ENCODE assay signal across 15 mouse cellular contexts in genomic region chr19:37851590-37852038, GRCm38 (mm10).
DNase-seq lines count a peak whose midpoint lies in the region; ATAC-seq and TF ChIP-seq lines count a peak whose summit lies in the region.
"Had no signal": no experiment of that assay in that cellular context is flagged by ENCODE, and none has a peak within 500 bp of the region (broad histone marks: within the 10 kb centered on the region; RNA-seq: fewer than 3 reads in every experiment).

No protein-coding gene starts in this region.

- H3K9me3 ChIP-seq in forebrain, embryonic 14.5 days (replicated peaks; ENCODE audit: control insufficient read depth, low read length) = no peaks in the 10 kb centered on the region
- H3K9me3 ChIP-seq in forebrain, embryonic 12.5 days = no peaks in the 10 kb centered on the region
- H3K9me3 ChIP-seq in midbrain, embryonic 14.5 days (ENCODE audit: control insufficient read depth, low read length) = no peaks in the 10 kb centered on the region
- H3K9me3 ChIP-seq in midbrain, embryonic 15.5 days = no peaks in the 10 kb centered on the region
- H3K9me3 ChIP-seq in limb, embryonic 14.5 days (ENCODE audit: control insufficient read depth, low read length) = no peaks in the 10 kb centered on the region
- no peaks in the 10 kb centered on the region for H3K9me3 ChIP-seq in stomach, postnatal 0 days (ENCODE audit: control insufficient read depth, low read length)
- H3K9me3 ChIP-seq: forebrain, embryonic 10.5 days; heart, embryonic 12.5 days; hindbrain, embryonic 10.5 days had no signal

- no peak overlapping the region for H3K27ac ChIP-seq in forebrain, embryonic 14.5 days (ENCODE audit: low read depth, low read length)
- no peak overlapping the region for H3K27ac ChIP-seq in forebrain, embryonic 12.5 days
- H3K27ac ChIP-seq in midbrain, embryonic 14.5 days (replicated peaks; ENCODE audit: low read depth, low read length) = no peak overlapping the region
- no peak overlapping the region for H3K27ac ChIP-seq in midbrain, embryonic 15.5 days
- H3K27ac ChIP-seq in limb, embryonic 14.5 days (replicated peaks; ENCODE audit: low read depth, low read length) = peak overlapping the region; percentile 48; the same call in 1 of the 2 replicates
- H3K27ac ChIP-seq in stomach, postnatal 0 days (replicated peaks) = no peak overlapping the region
- H3K27ac ChIP-seq: forebrain, embryonic 10.5 days; hindbrain, embryonic 10.5 days; macrophage had no signal

- TF ChIP-seq POLR2A in limb, embryonic 14.5 days (IDR thresholded peaks at IDR 0.05; ENCODE audit: borderline replicate concordance, extremely low read depth, insufficient read depth, insufficient read length) = no peak

- ATAC-seq in forebrain, embryonic 14.5 days = no peak
- ATAC-seq in forebrain, embryonic 12.5 days (ENCODE audit: low FRiP score) = no peak
- no peak for ATAC-seq in midbrain, embryonic 14.5 days (ENCODE audit: low FRiP score, low TSS enrichment)
- ATAC-seq in midbrain, embryonic 15.5 days (replicated peaks) = no peak
- ATAC-seq in limb, embryonic 14.5 days (ENCODE audit: low FRiP score, low read depth) = peak; percentile 79
- ATAC-seq in stomach, postnatal 0 days (ENCODE audit: low FRiP score, low TSS enrichment) = peak; percentile 53

- no peak overlapping the region for H3K9ac ChIP-seq in forebrain, embryonic 14.5 days (ENCODE audit: low read length)
- H3K9ac ChIP-seq in forebrain, embryonic 12.5 days = no peak overlapping the region
- no peak overlapping the region for H3K9ac ChIP-seq in midbrain, embryonic 14.5 days (replicated peaks; ENCODE audit: low read length)
- no peak overlapping the region for H3K9ac ChIP-seq in midbrain, embryonic 15.5 days
- H3K9ac ChIP-seq in limb, embryonic 14.5 days (ENCODE audit: low read depth, low read length, severe bottlenecking) = no peak overlapping the region
- H3K9ac ChIP-seq in stomach, postnatal 0 days (ENCODE audit: low read length) = no peak overlapping the region
- H3K9ac ChIP-seq: heart, embryonic 12.5 days had no signal

- no peak overlapping the region for H3K4me3 ChIP-seq in forebrain, embryonic 14.5 days (ENCODE audit: low read depth, low read length)
- no peak overlapping the region for H3K4me3 ChIP-seq in forebrain, embryonic 12.5 days (replicated peaks)
- H3K4me3 ChIP-seq in midbrain, embryonic 14.5 days (replicated peaks; ENCODE audit: low read depth, low read length) = no peak overlapping the region
- no peak overlapping the region for H3K4me3 ChIP-seq in midbrain, embryonic 15.5 days
- no peak overlapping the region for H3K4me3 ChIP-seq in limb, embryonic 14.5 days (replicated peaks; ENCODE audit: low read length)
- H3K4me3 ChIP-seq in stomach, postnatal 0 days (ENCODE audit: low read depth, low read length) = no peak overlapping the region
- H3K4me3 ChIP-seq: forebrain, embryonic 10.5 days; heart, embryonic 12.5 days; hindbrain, embryonic 10.5 days had no signal

- TF ChIP-seq CTCF in stomach, postnatal 0 days (IDR thresholded peaks at IDR 0.05; ENCODE audit: low read depth) = no peak

- no peaks in the 10 kb centered on the region for H3K27me3 ChIP-seq in forebrain, embryonic 14.5 days (replicated peaks; ENCODE audit: control insufficient read depth, insufficient read depth, low read length)
- H3K27me3 ChIP-seq in forebrain, embryonic 12.5 days = no peaks in the 10 kb centered on the region
- H3K27me3 ChIP-seq in midbrain, embryonic 14.5 days (ENCODE audit: control insufficient read depth, insufficient read depth, low read length) = no peaks in the 10 kb centered on the region
- H3K27me3 ChIP-seq in midbrain, embryonic 15.5 days (replicated peaks) = no peaks in the 10 kb centered on the region
- no peaks in the 10 kb centered on the region for H3K27me3 ChIP-seq in limb, embryonic 14.5 days (ENCODE audit: control insufficient read depth, insufficient read depth, low read length)
- no peaks in the 10 kb centered on the region for H3K27me3 ChIP-seq in stomach, postnatal 0 days (ENCODE audit: control insufficient read depth, insufficient read depth, low read length)
- H3K27me3 ChIP-seq: heart, embryonic 12.5 days had no signal

- H3K4me2 ChIP-seq in forebrain, embryonic 14.5 days (ENCODE audit: low read length) = no peak overlapping the region
- H3K4me2 ChIP-seq in forebrain, embryonic 12.5 days = no peak overlapping the region
- no peak overlapping the region for H3K4me2 ChIP-seq in midbrain, embryonic 14.5 days (ENCODE audit: low read length)
- H3K4me2 ChIP-seq in midbrain, embryonic 15.5 days = no peak overlapping the region
- no peak overlapping the region for H3K4me2 ChIP-seq in limb, embryonic 14.5 days (replicated peaks; ENCODE audit: low read depth, low read length, severe bottlenecking)
- H3K4me2 ChIP-seq in stomach, postnatal 0 days (replicated peaks; ENCODE audit: low read depth) = no peak overlapping the region
- H3K4me2 ChIP-seq: heart, embryonic 12.5 days had no signal

- no peaks in the 10 kb centered on the region for H3K4me1 ChIP-seq in forebrain, embryonic 14.5 days (ENCODE audit: control insufficient read depth, insufficient read depth, low read length)
- H3K4me1 ChIP-seq in forebrain, embryonic 12.5 days = no peaks in the 10 kb centered on the region
- no peaks in the 10 kb centered on the region for H3K4me1 ChIP-seq in midbrain, embryonic 14.5 days (ENCODE audit: control insufficient read depth, insufficient read depth, low read length)
- H3K4me1 ChIP-seq in midbrain, embryonic 15.5 days = no peaks in the 10 kb centered on the region
- H3K4me1 ChIP-seq in limb, embryonic 14.5 days (ENCODE audit: control insufficient read depth, insufficient read depth, low read length) = peaks cover 10% of the 10 kb centered on the region
- no peaks in the 10 kb centered on the region for H3K4me1 ChIP-seq in stomach, postnatal 0 days (replicated peaks; ENCODE audit: control insufficient read depth, insufficient read depth)
- H3K4me1 ChIP-seq: forebrain, embryonic 10.5 days; heart, embryonic 12.5 days; hindbrain, embryonic 10.5 days had no signal

- no peak for TF ChIP-seq EP300 in stomach, postnatal 0 days (optimal IDR thresholded peaks at IDR 0.05)

- peak; percentile 25 for DNase-seq in forebrain, embryonic 14.5 days (ENCODE audit: low spot score)
- peak; percentile 4 for DNase-seq in midbrain, embryonic 14.5 days
- DNase-seq in limb, embryonic 14.5 days (ENCODE audit: low spot score) = peak; percentile 43
- DNase-seq in stomach, postnatal 0 days (ENCODE audit: low spot score) = no peak
- DNase-seq in cerebellum, adult 18-20 months = no peak
- DNase-seq in adrenal gland, postnatal 14 days = no peak
- DNase-seq: adrenal gland, postnatal 36 days; gastrocnemius, postnatal 25 days; left cerebral cortex, postnatal 4 days had no signal

- WGBS in forebrain, embryonic 14.5 days = 50% methylated on average over 9 of the region's 9 CpGs
- 52% methylated on average over 9 of the region's 9 CpGs for WGBS in forebrain, embryonic 12.5 days
- WGBS in midbrain, embryonic 14.5 days = 77% methylated on average over 9 of the region's 9 CpGs
- 72% methylated on average over 9 of the region's 9 CpGs for WGBS in midbrain, embryonic 15.5 days
- WGBS in limb, embryonic 14.5 days = 38% methylated on average over 9 of the region's 9 CpGs
- 20% methylated on average over 9 of the region's 9 CpGs for WGBS in stomach, postnatal 0 days

- H3K36me3 ChIP-seq in forebrain, embryonic 14.5 days (ENCODE audit: control insufficient read depth, insufficient read depth, low read length) = no peaks in the 10 kb centered on the region
- no peaks in the 10 kb centered on the region for H3K36me3 ChIP-seq in forebrain, embryonic 12.5 days (replicated peaks)
- no peaks in the 10 kb centered on the region for H3K36me3 ChIP-seq in midbrain, embryonic 14.5 days (ENCODE audit: control insufficient read depth, insufficient read depth, low read length)
- H3K36me3 ChIP-seq in midbrain, embryonic 15.5 days (replicated peaks) = no peaks in the 10 kb centered on the region
- no peaks in the 10 kb centered on the region for H3K36me3 ChIP-seq in limb, embryonic 14.5 days (ENCODE audit: control insufficient read depth, insufficient read depth, low read length)
- H3K36me3 ChIP-seq in stomach, postnatal 0 days (ENCODE audit: control insufficient read depth, insufficient read depth, low read length) = no peaks in the 10 kb centered on the region
- H3K36me3 ChIP-seq: forebrain, embryonic 10.5 days; heart, embryonic 12.5 days; hindbrain, embryonic 10.5 days had no signal

Comparison
In these comparisons a context has a peak if more than half of its experiments do, and no peak if none do; other contexts are left out.
1. ATAC-seq: peak in limb, embryonic 14.5 days (single experiment) and stomach, postnatal 0 days (single experiment); none in forebrain, embryonic 14.5 days (single experiment), forebrain, embryonic 12.5 days (single experiment), midbrain, embryonic 14.5 days (single experiment) and midbrain, embryonic 15.5 days (single experiment).
2. DNase-seq: peak in forebrain, embryonic 14.5 days (single experiment), midbrain, embryonic 14.5 days (single experiment) and limb, embryonic 14.5 days (single experiment); none in stomach, postnatal 0 days (single experiment), cerebellum, adult 18-20 months (0 of 2) and adrenal gland, postnatal 14 days (single experiment).